Mouse (Mus musculus) kidney, postnatal 0 days (tissue): Measurements from ENCODE around the gene Thnsl1. TPM values are rescaled to one million over a fixed set of nuclear protein-coding genes. Genes with fewer than 3 reads are reported as not detected.

Source experiments
- ATAC-seq: fragments of 200-750 bp; cut with Nextera tagmentation; replicated peaks from 2 replicates; pipeline ENCODE4 v1.8.0; 2017; ENCODE audit warnings: low read depth, moderate number of reproducible peaks, moderate TSS enrichment, moderate library complexity; ENCODE audit not compliant: low FRiP score
- DNase-seq: peaks from one replicate; pipeline ENCODE4 v3.0.0-alpha.2; 2016; ENCODE audit warnings: low spot score
- H3K27ac ChIP-seq: fragments of 300-500 bp; sonication (generic); 2 replicates; pipeline ENCODE4 v1.5.1; 2014; ENCODE audit warnings: mild to moderate bottlenecking
- H3K27me3 ChIP-seq: fragments of 300-500 bp; sonication (generic); 2 replicates; pipeline ENCODE4 v1.6.1; 2014; ENCODE audit warnings: low read length, mixed read lengths; ENCODE audit not compliant: insufficient read depth
- H3K36me3 ChIP-seq: fragments of 300-500 bp; sonication (generic); 2 replicates; pipeline ENCODE4 v1.6.1; 2014; ENCODE audit warnings: low read length, mixed read lengths; ENCODE audit not compliant: insufficient read depth
- H3K4me1 ChIP-seq: fragments of 300-500 bp; sonication (generic); replicated peaks from 2 replicates; pipeline ENCODE4 v1.6.1; 2014; ENCODE audit warnings: antibody characterized with exemption, low read length, mixed read lengths; ENCODE audit not compliant: insufficient read depth
- H3K4me2 ChIP-seq: fragments of 300-500 bp; sonication (generic); 2 replicates; pipeline ENCODE4 v1.6.1; 2014; ENCODE audit warnings: mild to moderate bottlenecking, low read length, moderate library complexity, mixed read lengths
- H3K4me3 ChIP-seq: fragments of 300-500 bp; sonication (generic); replicated peaks from 2 replicates; pipeline ENCODE4 v1.5.1; 2014; ENCODE audit warnings: low read depth, low read length
- H3K9ac ChIP-seq: fragments of 300-500 bp; sonication (generic); 2 replicates; pipeline ENCODE4 v1.6.1; 2014; ENCODE audit warnings: low read depth, low read length
- H3K9me3 ChIP-seq: fragments of 300-500 bp; sonication (generic); replicated peaks from 2 replicates; pipeline ENCODE4 v1.6.1; 2016; ENCODE audit warnings: low read length, inconsistent platforms, mixed read lengths
- CTCF ChIP-seq: IDR thresholded peaks from 2 replicates; pipeline ENCODE4 v1.5.1; 2016; ENCODE audit warnings: antibody characterized with exemption, low read depth, mild to moderate bottlenecking, moderate library complexity
- WGBS: fragments of 180-500 bp; shearing (Covaris S2); extraction: QIAGEN DNeasy Blood & Tissue Kit; methylation state at CpG from one replicate; pipeline ENCODE4 v1.1.7; 2014; 5-methylcytosine and 5-hydroxymethylcytosine counted together
- polyA plus RNA-seq: library from polyadenylated mRNA; unstranded; fragments of >200 nt; fragmentation: Nextera tagmentation; extraction: Ambion mirVana; gene quantifications from 2 replicates; pipeline ENCODE4 v1.2.1, GENCODE M21; 2015

Thnsl1 gene
- polyA plus RNA-seq, 1 experiment from 2014 or later, result 5.8 TPM

DNA sequence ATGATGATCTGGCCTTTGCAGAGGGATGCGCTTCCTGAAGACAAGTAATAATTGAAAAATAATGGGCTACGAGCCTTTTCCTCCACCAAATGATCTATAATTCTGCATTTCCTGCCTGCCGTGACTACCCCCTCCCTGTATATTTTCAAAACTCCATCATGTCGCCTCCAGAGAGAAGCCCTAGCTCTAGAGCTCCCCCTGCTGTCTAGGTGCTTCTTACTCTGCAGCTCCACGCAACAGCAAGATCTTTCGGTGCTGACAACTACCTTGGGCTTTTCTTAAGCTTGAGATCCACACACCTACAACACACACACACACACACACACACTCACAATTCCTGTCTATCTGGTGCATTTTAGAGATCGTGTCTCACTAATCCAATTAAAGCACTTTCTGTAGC lies 17.9 kb upstream of the Thnsl1 start:
- no peak overlapping the region for H3K4me3 ChIP-seq
- no peaks in the 10 kb centered on the region for H3K9me3 ChIP-seq
- no peaks in the 10 kb centered on the region for H3K4me1 ChIP-seq
- no peak overlapping the region for H3K4me2 ChIP-seq
- no peak overlapping the region for H3K27ac ChIP-seq
- DNase-seq (peak; percentile 34), ATAC-seq (no peak)
- 45% methylated on average over 7 of the region's 7 CpGs for WGBS
- no peaks in the 10 kb centered on the region for H3K36me3 ChIP-seq
- TF ChIP-seq CTCF, result peak; percentile 77
- no peaks in the 10 kb centered on the region for H3K27me3 ChIP-seq
- H3K9ac ChIP-seq, result no peak overlapping the region

- ATAC-seq (no peak), DNase-seq (peak; percentile 36)
Observed at GRCm38 (mm10) chr2:21188610-21189009, 16.9 kb upstream of the Thnsl1 start.

DNA sequence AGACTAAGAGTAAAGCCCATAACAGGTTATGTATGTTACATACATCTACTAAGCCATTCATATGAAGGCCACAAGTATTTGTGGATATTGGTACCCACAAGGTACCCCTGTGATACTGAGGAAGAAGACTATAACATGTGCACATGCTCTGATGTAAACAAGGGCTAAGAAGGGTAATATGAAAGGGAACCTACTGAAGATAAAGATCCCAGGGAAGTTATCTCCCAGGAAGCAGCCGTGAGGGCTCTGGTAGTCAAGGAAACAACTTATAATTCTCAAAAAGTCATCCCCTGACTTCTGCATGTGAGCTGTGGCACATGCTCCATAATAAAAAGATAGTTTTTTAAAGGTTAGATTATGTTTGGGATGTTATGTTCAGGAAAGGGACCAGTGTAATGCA lies 14.3 kb upstream of the Thnsl1 start:
- Histone ChIP-seq H3K4me3 (no peak overlapping the region), H3K27ac (no peak overlapping the region), H3K36me3 (no peaks in the 10 kb centered on the region), H3K27me3 (no peaks in the 10 kb centered on the region), H3K4me2 (no peak overlapping the region), H3K9ac (no peak overlapping the region), H3K9me3 (no peaks in the 10 kb centered on the region), H3K4me1 (no peaks in the 10 kb centered on the region)
- TF ChIP-seq CTCF, result no peak
- no peak for DNase-seq
- no peak for ATAC-seq
- WGBS, result 79% methylated on average over 1 of the region's 1 CpGs

More at GRCm38 (mm10) chr2:21188610-21189009, 16.9 kb upstream of the Thnsl1 start:
- Histone ChIP-seq H3K4me3 (no peak overlapping the region), H3K9ac (no peak overlapping the region), H3K36me3 (no peaks in the 10 kb centered on the region), H3K27me3 (no peaks in the 10 kb centered on the region), H3K4me1 (no peaks in the 10 kb centered on the region), H3K9me3 (no peaks in the 10 kb centered on the region), H3K4me2 (no peak overlapping the region), H3K27ac (no peak overlapping the region)
- 62% methylated on average over 4 of the region's 4 CpGs for WGBS
- peak; percentile 37 for TF ChIP-seq CTCF

- 91% methylated on average over 5 of the region's 5 CpGs for WGBS
- Histone ChIP-seq H3K4me2 (no peak overlapping the region), H3K9ac (no peak overlapping the region), H3K4me3 (no peak overlapping the region), H3K4me1 (no peaks in the 10 kb centered on the region), H3K27me3 (no peaks in the 10 kb centered on the region), H3K27ac (no peak overlapping the region), H3K36me3 (no peaks in the 10 kb centered on the region), H3K9me3 (no peaks in the 10 kb centered on the region)
- ATAC-seq, result no peak
- TF ChIP-seq CTCF, result no peak
- no peak for DNase-seq
Observed at GRCm38 (mm10) chr2:21195233-21195632, 10.3 kb upstream of the Thnsl1 start.

GRCm38 (mm10) chr2:21199051-21199450 lies 6.5 kb upstream of the Thnsl1 start:
- DNase-seq (no peak), ATAC-seq (no peak)
- Histone ChIP-seq H3K27me3 (no peaks in the 10 kb centered on the region), H3K9me3 (no peaks in the 10 kb centered on the region), H3K4me1 (no peaks in the 10 kb centered on the region), H3K4me3 (no peak overlapping the region), H3K4me2 (no peak overlapping the region), H3K36me3 (no peaks in the 10 kb centered on the region), H3K9ac (no peak overlapping the region), H3K27ac (no peak overlapping the region)
- 44% methylated on average over 3 of the region's 3 CpGs for WGBS
- no peak for TF ChIP-seq CTCF

DNA sequence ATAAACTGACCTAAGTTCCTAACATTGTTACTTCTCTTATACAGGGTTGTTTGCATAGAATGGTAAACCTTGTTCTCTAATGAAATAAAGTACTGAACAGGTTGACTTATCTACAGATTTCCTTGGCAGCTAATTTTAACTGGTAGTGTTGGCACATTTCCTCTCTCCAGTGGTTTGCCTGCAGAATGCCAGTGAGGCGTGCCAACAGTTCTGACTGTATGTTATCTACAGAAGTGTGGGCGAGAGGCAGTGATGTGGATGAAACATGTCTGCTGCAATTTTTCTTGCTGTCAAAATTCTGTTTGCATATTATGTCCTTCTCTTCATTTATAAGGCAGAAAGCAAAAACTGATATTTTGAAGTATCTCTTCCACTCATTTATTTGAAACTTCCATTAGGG lies 2.8 kb upstream of the Thnsl1 start:
- Histone ChIP-seq H3K4me2 (no peak overlapping the region), H3K27me3 (no peaks in the 10 kb centered on the region), H3K36me3 (no peaks in the 10 kb centered on the region), H3K4me3 (no peak overlapping the region), H3K4me1 (no peaks in the 10 kb centered on the region; the same call in 1 of the 2 replicates), H3K9me3 (no peaks in the 10 kb centered on the region), H3K27ac (no peak overlapping the region), H3K9ac (no peak overlapping the region)
- ATAC-seq, result no peak
- DNase-seq, result no peak
- WGBS, result 59% methylated on average over 2 of the region's 2 CpGs
- no peak for TF ChIP-seq CTCF

DNA sequence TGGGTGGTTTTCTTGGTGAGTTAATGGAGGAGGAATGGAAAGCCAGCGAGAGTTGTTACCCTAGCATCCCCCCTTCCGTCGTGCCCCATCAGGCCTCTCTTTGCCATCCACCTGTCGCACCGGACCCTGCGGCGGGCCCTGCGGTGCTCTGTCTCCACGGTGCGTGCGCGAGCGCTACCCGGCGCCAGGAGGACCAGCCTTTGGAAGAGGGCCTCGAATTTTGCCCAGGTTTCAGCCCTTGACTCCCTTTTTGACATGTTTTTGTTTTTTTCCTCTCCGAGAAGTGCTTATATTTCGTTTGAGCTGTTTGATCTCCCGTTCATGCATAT lies 271 bp downstream of the Thnsl1 start:
- DNase-seq (no peak), ATAC-seq (peak; percentile 88)
- WGBS, result under 1% methylated on average over 18 of the region's 19 CpGs
- peak overlapping the region; percentile 65 for H3K4me3 ChIP-seq
- no peaks in the 10 kb centered on the region; the same call in 1 of the 2 replicates for H3K4me1 ChIP-seq
- no peak for TF ChIP-seq CTCF
- H3K9ac ChIP-seq, result peak overlapping the region; percentile 62
- H3K27ac ChIP-seq, result 0 out of 2 replicates have a peak overlapping the region, but pooled peaks have one; percentile 47
- H3K4me2 ChIP-seq, result peak overlapping the region; percentile 88
- no peaks in the 10 kb centered on the region for H3K9me3 ChIP-seq
- H3K36me3 ChIP-seq, result no peaks in the 10 kb centered on the region
- H3K27me3 ChIP-seq, result no peaks in the 10 kb centered on the region
